Mouse (Mus musculus): ENCODE measurements around the gene Nxf7. TPM values are rescaled to one million over a fixed set of nuclear protein-coding genes. Genes with fewer than 3 reads are reported as not detected.

Gene Nxf7
- total RNA-seq (2023) = not detected

GRCm38 (mm10) chrX:135598677-135599076 lies at the start of gene Nxf7:
Gene Nxf7 (minus strand): TSS chrX:135598777.

GRCm38 (mm10) chrX:135627605-135628004 lies 29.0 kb upstream of the Nxf7 start, which contains the start of gene Prame:
Gene Prame (minus strand): TSS chrX:135627705.

Other genes with a start within 250 kb of the Nxf7 start
- not detected for gene Gm5128, start 225.5 kb downstream of the Nxf7 start, total RNA-seq (2023)
- gene Gm7903, start 164.9 kb downstream of the Nxf7 start, total RNA-seq (2023) = not detected
- not detected for gene AV320801, start 104.2 kb downstream of the Nxf7 start, total RNA-seq (2023)
- gene Prame, start 28.9 kb upstream of the Nxf7 start, total RNA-seq (2023) = not detected
- gene Tcp11x2, start 95.0 kb upstream of the Nxf7 start, total RNA-seq (2023) = not detected
- gene Tmsb15a, start 126.5 kb upstream of the Nxf7 start, total RNA-seq (2023) = not detected
- 34.7 TPM for gene Armcx5, start 144.0 kb upstream of the Nxf7 start, total RNA-seq (2023)
- gene Gprasp1, start 144.0 kb upstream of the Nxf7 start, total RNA-seq (2023) = 54.7 TPM
- gene Bhlhb9, start 198.8 kb upstream of the Nxf7 start, total RNA-seq (2023) = 17.1 TPM
- gene Gprasp2, start 240.3 kb upstream of the Nxf7 start, total RNA-seq (2023) = 17.6 TPM

Data from CD8-positive naive resting alpha-beta T cell, adult 57 days (primary cell).